Comparison of ENCODE assay signal across 17 mouse cellular contexts in genomic region chr9:14894628-14895027, GRCm38 (mm10). TPM values are rescaled to one million over a fixed set of nuclear protein-coding genes. Genes with fewer than 3 reads are reported as not detected.
DNase-seq lines count a peak whose midpoint lies in the region; ATAC-seq and TF ChIP-seq lines count a peak whose summit lies in the region.
"Had no signal": no experiment of that assay in that cellular context is flagged by ENCODE, and none has a peak within 500 bp of the region (broad histone marks: within the 10 kb centered on the region; RNA-seq: fewer than 3 reads in every experiment).

No protein-coding gene starts in this region.

- ATAC-seq in midbrain, postnatal 0 days (ENCODE audit: low FRiP score) = no peak
- ATAC-seq in midbrain, embryonic 16.5 days = no peak

- 77% methylated on average over 3 of the region's 3 CpGs for WGBS in heart, adult 2 months
- 87% methylated on average over 3 of the region's 3 CpGs for WGBS in midbrain, postnatal 0 days
- 81% methylated on average over 3 of the region's 3 CpGs for WGBS in midbrain, embryonic 16.5 days

- TF ChIP-seq EP300 in heart, adult 2 months (IDR thresholded peaks at IDR 0.05; ENCODE audit: insufficient read depth, low read depth, low read length) = no peak
- no peak for TF ChIP-seq EP300 in MEL (IDR thresholded peaks at IDR 0.05; ENCODE audit: low read depth in 1 of 2, low read length in 2 of 2)

- TF ChIP-seq POLR2A in heart, adult 2 months (IDR thresholded peaks at IDR 0.05; ENCODE audit: insufficient read depth, low read depth, low read length) = no peak
- TF ChIP-seq POLR2A in MEL (IDR thresholded peaks at IDR 0.05; ENCODE audit: control insufficient read depth in 1 of 2, insufficient read depth in 1 of 2, low read depth in 1 of 2, low read length in 2 of 2, poor library complexity in 1 of 2) = no peak

- no peak overlapping the region for H3K27ac ChIP-seq in heart, adult 2 months
- H3K27ac ChIP-seq in midbrain, postnatal 0 days (ENCODE audit: low read depth, low read length) = no peak overlapping the region
- no peak overlapping the region for H3K27ac ChIP-seq in midbrain, embryonic 16.5 days (ENCODE audit: low read length)
- H3K27ac ChIP-seq in MEL (ENCODE audit: control insufficient read depth, low read depth, low read length) = no peak overlapping the region
- H3K27ac ChIP-seq: limb, embryonic 15.5 days had no signal

- TF ChIP-seq RAD21 in MEL (IDR thresholded peaks at IDR 0.05; ENCODE audit: low read depth, low read length) = peak; percentile 35

- H3K4me1 ChIP-seq in heart, adult 2 months (ENCODE audit: control insufficient read depth, insufficient read depth, low read length) = no peaks in the 10 kb centered on the region
- H3K4me1 ChIP-seq in midbrain, postnatal 0 days (ENCODE audit: insufficient read depth, low read length) = no peaks in the 10 kb centered on the region
- no peaks in the 10 kb centered on the region for H3K4me1 ChIP-seq in midbrain, embryonic 16.5 days (ENCODE audit: control insufficient read depth, insufficient read depth, low read length)
- no peaks in the 10 kb centered on the region for H3K4me1 ChIP-seq in MEL (ENCODE audit: control insufficient read depth in 1 of 2, insufficient read depth in 2 of 2, low read length in 2 of 2)

- no peak overlapping the region for H3K4me2 ChIP-seq in midbrain, postnatal 0 days (ENCODE audit: low read depth, low read length, poor library complexity, severe bottlenecking)
- no peak overlapping the region for H3K4me2 ChIP-seq in midbrain, embryonic 16.5 days (ENCODE audit: low read length)
- H3K4me2 ChIP-seq: hindbrain, embryonic 13.5 days; limb, embryonic 15.5 days had no signal

- no peaks in the 10 kb centered on the region for H3K79me2 ChIP-seq in heart, adult 2 months (replicated peaks; ENCODE audit: control insufficient read depth, insufficient read depth, low read length)
- no peaks in the 10 kb centered on the region for H3K79me2 ChIP-seq in MEL (ENCODE audit: control insufficient read depth, insufficient read depth, low read length, poor library complexity)

- no peak for DNase-seq in heart, adult 2 months
- no peak for DNase-seq in heart, postnatal 36 days
- DNase-seq in midbrain, postnatal 0 days (ENCODE audit: low spot score) = no peak
- DNase-seq in MEL (ENCODE audit: low read depth, low spot score) = peak; percentile 60
- peak; percentile 56 for DNase-seq in naive thymus-derived CD4-positive, alpha-beta T cell, adult 2 months (ENCODE audit: low read depth)
- DNase-seq in cerebellum, postnatal 10 days = no peak
- no peak for DNase-seq in gastrocnemius, postnatal 10 days
- DNase-seq: adrenal gland, postnatal 36 days; embryo, embryonic 11 days; midbrain, embryonic 14.5 days; right cerebral cortex, adult 18-20 months had no signal

- no peak overlapping the region for H3K9ac ChIP-seq in heart, adult 2 months (ENCODE audit: low read depth, low read length)
- no peak overlapping the region for H3K9ac ChIP-seq in midbrain, postnatal 0 days (replicated peaks; ENCODE audit: low read length, poor library complexity, severe bottlenecking)
- H3K9ac ChIP-seq in midbrain, embryonic 16.5 days (ENCODE audit: low read depth, low read length) = no peak overlapping the region
- H3K9ac ChIP-seq in MEL (ENCODE audit: control insufficient read depth, low read depth, low read length, poor library complexity, severe bottlenecking) = no peak overlapping the region
- H3K9ac ChIP-seq: hindbrain, embryonic 13.5 days; limb, embryonic 15.5 days had no signal

- TF ChIP-seq CTCF in heart, adult 2 months (IDR thresholded peaks at IDR 0.05) = peak; percentile 41
- TF ChIP-seq CTCF in midbrain, postnatal 0 days (IDR thresholded peaks at IDR 0.05) = peak; percentile 49
- TF ChIP-seq CTCF in MEL (IDR thresholded peaks at IDR 0.05 in 2 of 3, conservative IDR thresholded peaks at IDR 0.05 in 1 of 3; ENCODE audit: control insufficient read depth in 1 of 3, insufficient read depth in 1 of 3, low read depth in 2 of 3, low read length in 3 of 3, poor library complexity in 1 of 3, severe bottlenecking in 1 of 3) = peak; percentile 58 to 86 (median 66)

- no peak overlapping the region for H3K4me3 ChIP-seq in heart, adult 2 months
- H3K4me3 ChIP-seq in midbrain, postnatal 0 days (ENCODE audit: low read depth, low read length) = no peak overlapping the region
- H3K4me3 ChIP-seq in midbrain, embryonic 16.5 days (ENCODE audit: low read depth, low read length) = no peak overlapping the region
- no peak overlapping the region for H3K4me3 ChIP-seq in MEL (ENCODE audit: control insufficient read depth in 1 of 2, insufficient read depth in 1 of 2, low read depth in 2 of 2, low read length in 2 of 2)
- H3K4me3 ChIP-seq: hindbrain, embryonic 13.5 days; limb, embryonic 15.5 days had no signal

- no peaks in the 10 kb centered on the region for H3K9me3 ChIP-seq in midbrain, postnatal 0 days (ENCODE audit: low read length)
- H3K9me3 ChIP-seq in midbrain, embryonic 16.5 days (replicated peaks; ENCODE audit: control insufficient read depth, low read length, poor library complexity, severe bottlenecking) = no peaks in the 10 kb centered on the region
- H3K9me3 ChIP-seq in MEL (replicated peaks; ENCODE audit: insufficient read depth, low read length) = no peaks in the 10 kb centered on the region
- H3K9me3 ChIP-seq: hindbrain, embryonic 13.5 days; limb, embryonic 15.5 days had no signal

- H3K27me3 ChIP-seq in heart, adult 2 months (ENCODE audit: control insufficient read depth, insufficient read depth, low read length) = no peaks in the 10 kb centered on the region
- no peaks in the 10 kb centered on the region for H3K27me3 ChIP-seq in midbrain, postnatal 0 days (ENCODE audit: insufficient read depth, low read length)
- no peaks in the 10 kb centered on the region for H3K27me3 ChIP-seq in midbrain, embryonic 16.5 days (ENCODE audit: control insufficient read depth, insufficient read depth, low read depth, low read length)
- H3K27me3 ChIP-seq in MEL (ENCODE audit: control insufficient read depth in 1 of 2, insufficient read depth in 2 of 2, low read length in 2 of 2) = no peaks in the 10 kb centered on the region
- H3K27me3 ChIP-seq: hindbrain, embryonic 13.5 days; limb, embryonic 15.5 days had no signal

- intact Hi-C loops in heart, adult 2 months (cut with DNase I) = no loop called here
- intact Hi-C loops in heart, postnatal 36 days (cut with DNase I) = no loop called here

- H3K36me3 ChIP-seq in heart, adult 2 months (ENCODE audit: control insufficient read depth, insufficient read depth, low read length) = no peaks in the 10 kb centered on the region
- no peaks in the 10 kb centered on the region for H3K36me3 ChIP-seq in midbrain, postnatal 0 days (ENCODE audit: insufficient read depth, low read length)
- no peaks in the 10 kb centered on the region for H3K36me3 ChIP-seq in midbrain, embryonic 16.5 days (ENCODE audit: control insufficient read depth, insufficient read depth, low read length)
- no peaks in the 10 kb centered on the region for H3K36me3 ChIP-seq in MEL (ENCODE audit: control insufficient read depth in 1 of 2, insufficient read depth in 2 of 2, low read length in 2 of 2)
- H3K36me3 ChIP-seq: hindbrain, embryonic 13.5 days; limb, embryonic 15.5 days had no signal

TF ChIP-seq in MEL, 35 proteins besides CTCF, POLR2A, EP300 and RAD21:
- TF ChIP-seq TCF12 (IDR thresholded peaks at IDR 0.05; ENCODE audit: low read depth, low read length) (no peak), SMC3 (IDR thresholded peaks at IDR 0.05; ENCODE audit: low read depth, low read length) (peak; percentile 70)

RNA-seq across cellular contexts. Expression of gene Izumo1r, which starts 9.1 kb away (rescaled TPM):
- total RNA-seq in heart, adult 2 months (2021) = not detected
- 0.18 and 0.29 TPM in 2 replicates for polyA plus RNA-seq in heart, adult 2 months (2012; rRNA removed)
- total RNA-seq in heart, postnatal 36 days (2021) = not detected
- not detected in 2 replicates for total RNA-seq in midbrain, postnatal 0 days (2014; rRNA removed)
- not detected in 2 replicates for polyA plus RNA-seq in midbrain, postnatal 0 days (2015; fragmentation: Nextera tagmentation; extraction: Ambion mirVana)
- not detected in 2 replicates for polyA plus RNA-seq in midbrain, embryonic 16.5 days (2015; fragmentation: Nextera tagmentation; extraction: Ambion mirVana)
- not detected in 2 replicates for total RNA-seq in MEL (2012; rRNA removed)
- not detected for polyA plus RNA-seq in MEL (2012; ENCODE audit: insufficient read depth in 1 of 2, insufficient read length in 2 of 2, low read depth in 1 of 2, low replicate concordance in 2 of 2, missing spikeins in 1 of 2)
- not detected for total RNA-seq in gastrocnemius, postnatal 10 days (2021)
- total RNA-seq: adrenal gland, postnatal 36 days; gastrocnemius, postnatal 4 days had no signal
- polyA plus RNA-seq: heart, embryonic 14.5 days; hindbrain, embryonic 13.5 days; midbrain, embryonic 14.5 days; neural tube, embryonic 14.5 days had no signal

RNA-seq across cellular contexts. Expression of gene Gpr83, which starts 34.6 kb away (rescaled TPM):
- not detected for total RNA-seq in heart, adult 2 months (2021)
- 0.14 and 0.15 TPM in 2 replicates for polyA plus RNA-seq in heart, adult 2 months (2012; rRNA removed)
- total RNA-seq in heart, postnatal 36 days (2021) = not detected
- 4.6 and 5.6 TPM in 2 replicates for total RNA-seq in midbrain, postnatal 0 days (2014; rRNA removed)
- polyA plus RNA-seq in midbrain, postnatal 0 days (2015; fragmentation: Nextera tagmentation; extraction: Ambion mirVana) = 3.8 and 4.3 TPM in 2 replicates
- 4.1 and 4.2 TPM in 2 replicates for polyA plus RNA-seq in midbrain, embryonic 16.5 days (2015; fragmentation: Nextera tagmentation; extraction: Ambion mirVana)
- 0.04 TPM in 1 of 2 replicates, not detected in the other for total RNA-seq in MEL (2012; rRNA removed)
- not detected for polyA plus RNA-seq in MEL (2012; ENCODE audit: insufficient read depth in 1 of 2, insufficient read length in 2 of 2, low read depth in 1 of 2, low replicate concordance in 2 of 2, missing spikeins in 1 of 2)
- under 1 TPM in 1 of 2 experiments, not detected in 1; 0.16 TPM for total RNA-seq in gastrocnemius, postnatal 10 days (2021)
- total RNA-seq: adrenal gland, postnatal 36 days had no signal

Comparison
In these comparisons a context has a peak if more than half of its experiments do, and no peak if none do; other contexts are left out.
1. DNase-seq: peak in MEL (single experiment) and naive thymus-derived CD4-positive, alpha-beta T cell, adult 2 months (single experiment); none in heart, adult 2 months (0 of 2), heart, postnatal 36 days (0 of 2), midbrain, postnatal 0 days (single experiment), cerebellum, postnatal 10 days (0 of 2) and gastrocnemius, postnatal 10 days (single experiment).
2. Peak in every context shown above with its lines, with median percentiles within 50 percentile points of each other: CTCF ChIP-seq.